Mouse (Mus musculus): ENCODE results near the gene St3gal3.

- no peak for TF ChIP-seq CTCF (IDR thresholded peaks at IDR 0.05; ENCODE audit: extremely low read depth, insufficient read length, insufficient replicate concordance, low read depth, low read length)
- TF ChIP-seq POLR2A (IDR thresholded peaks at IDR 0.05; ENCODE audit: low read depth, low read length) = no peak
Observed at GRCm38 (mm10) chr4:118040650-118041049, 94.1 kb downstream of the St3gal3 start.
